Mouse (Mus musculus) liver, embryonic 14.5 days (tissue): ENCODE data around the gene Bmp7. TPM values are rescaled to one million over a fixed set of nuclear protein-coding genes. Genes with fewer than 3 reads are reported as not detected.

Experiments used
- ATAC-seq: fragments of 200-750 bp; cut with Nextera tagmentation; 2 replicates; pipeline ENCODE4 v1.8.0; 2017; ENCODE audit warnings: moderate number of reproducible peaks, mild to moderate bottlenecking, moderate library complexity; ENCODE audit not compliant: insufficient read depth
- DNase-seq, 3 experiments: peaks; one replicate each; pipeline ENCODE4 v3.0.0-alpha.2; 2012 to 2013; ENCODE audit warnings: low read depth in 3 of 3, low spot score in 3 of 3
- H3K27ac ChIP-seq: fragments of 300-500 bp; sonication (generic); 2 replicates; pipeline ENCODE4 v1.5.1; 2014; ENCODE audit warnings: moderate library complexity, mild to moderate bottlenecking, control low read depth, inconsistent platforms
- H3K27me3 ChIP-seq: fragments of 300-500 bp; sonication (generic); 2 replicates; pipeline ENCODE4 v1.6.1; 2014; ENCODE audit warnings: mild to moderate bottlenecking, low read length, moderate library complexity; ENCODE audit not compliant: control insufficient read depth, insufficient read depth
- H3K36me3 ChIP-seq: fragments of 300-500 bp; sonication (generic); replicated peaks from 2 replicates; pipeline ENCODE4 v1.6.1; 2014; ENCODE audit warnings: low read depth; ENCODE audit not compliant: control insufficient read depth, insufficient read depth
- H3K4me1 ChIP-seq, 2 experiments: fragments of 200-500 bp in 1 of 2; fragments of 300-500 bp in 1 of 2; sonication (generic) in 1 of 2; replicated peaks; 2 replicates each; pipeline ENCODE4 v1.6.1; 2012 to 2014; ENCODE audit warnings: antibody characterized with exemption in 1 of 2, inconsistent platforms in 1 of 2, low read length in 1 of 2; ENCODE audit not compliant: control insufficient read depth in 2 of 2, insufficient read depth in 2 of 2
- H3K4me2 ChIP-seq: fragments of 300-500 bp; sonication (generic); 2 replicates; pipeline ENCODE4 v1.6.1; 2014; ENCODE audit warnings: low read depth, mild to moderate bottlenecking, control low read depth, moderate library complexity
- H3K4me3 ChIP-seq, 2 experiments: fragments of 200-500 bp in 1 of 2; fragments of 300-500 bp in 1 of 2; sonication (generic) in 1 of 2; 2 replicates each; pipeline ENCODE4 v1.5.1; 2012 to 2014; ENCODE audit warnings: low read depth in 2 of 2, low read length in 2 of 2, mild to moderate bottlenecking in 2 of 2, control low read depth in 1 of 2, inconsistent platforms in 1 of 2, moderate library complexity in 1 of 2; ENCODE audit not compliant: insufficient read depth in 1 of 2
- H3K9ac ChIP-seq: fragments of 300-500 bp; sonication (generic); replicated peaks from 2 replicates; pipeline ENCODE4 v1.6.1; 2014; ENCODE audit warnings: mild to moderate bottlenecking, control low read depth, moderate library complexity
- H3K9me3 ChIP-seq: fragments of 300-500 bp; sonication (generic); 2 replicates; pipeline ENCODE4 v1.6.1; 2016; ENCODE audit warnings: low read length, mixed read lengths; ENCODE audit not compliant: control insufficient read depth
- CTCF ChIP-seq: IDR thresholded peaks from 2 replicates; pipeline ENCODE4 v1.5.1; 2016; ENCODE audit warnings: antibody characterized with exemption, low read depth, control low read depth
- EP300 ChIP-seq: IDR thresholded peaks from 2 replicates; pipeline ENCODE4 v1.6.1; 2016; ENCODE audit warnings: antibody characterized with exemption, low read depth
- WGBS: fragments of 180-500 bp; shearing (Covaris S2); extraction: QIAGEN DNeasy Blood & Tissue Kit; methylation state at CpG from one replicate; pipeline ENCODE4 v1.1.7; 2014; ENCODE audit not compliant: insufficient replicate concordance; 5-methylcytosine and 5-hydroxymethylcytosine counted together
- polyA plus RNA-seq, 2 experiments: library from polyadenylated mRNA; depleted of rRNA in 1 of 2; stranded (reverse) in 1 of 2; unstranded in 1 of 2; fragments of >200 nt; fragmentation: Nextera tagmentation in 1 of 2; extraction: Ambion mirVana in 1 of 2; gene quantifications; 2 replicates each; pipeline versions ENCODE4 v1.2.1 to v1.2.3; 2012 to 2014

Gene Bmp7
- polyA plus RNA-seq, 2 experiments: 1.7 to 1.8 TPM

DNA sequence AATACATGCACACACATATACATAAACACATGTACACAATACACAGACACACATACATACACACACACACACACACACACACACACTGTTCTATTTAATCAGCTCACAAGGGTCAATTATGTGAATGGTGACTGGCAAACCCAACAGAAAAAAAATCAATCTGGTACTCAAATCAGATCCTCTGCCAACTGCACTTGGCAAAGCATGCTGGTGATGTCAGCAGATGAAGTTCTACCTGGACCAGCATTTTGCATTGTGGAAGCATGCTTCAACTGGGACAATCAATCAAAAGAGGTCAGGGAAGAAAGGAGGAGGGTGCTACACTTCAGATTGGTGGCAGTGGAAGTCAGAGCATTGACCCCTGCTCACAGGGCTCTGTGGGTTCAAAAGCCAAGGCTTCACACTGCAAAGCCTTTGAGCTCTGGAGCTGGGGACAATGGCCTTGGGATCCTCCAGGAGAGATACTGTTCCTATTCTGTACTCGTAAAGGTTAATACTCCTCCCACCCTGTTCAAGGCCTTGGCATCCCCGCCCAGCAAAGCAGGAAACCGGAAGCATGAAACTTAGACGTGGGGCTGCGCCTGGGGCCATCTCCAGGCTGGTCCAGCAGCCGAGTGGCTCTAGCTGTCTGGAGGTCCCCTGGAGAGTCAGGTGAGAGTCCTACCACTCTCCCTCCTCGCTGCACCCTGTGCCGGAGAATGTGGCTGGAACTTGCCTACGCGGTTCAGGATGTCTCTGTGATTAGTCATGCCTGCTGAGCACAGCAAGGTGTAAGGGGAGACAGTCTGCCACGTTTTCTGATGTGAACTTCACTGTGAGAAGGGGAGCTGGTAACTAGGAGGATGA lies 99.0 kb downstream of the Bmp7 start:
- Histone ChIP-seq H3K27ac (no peak overlapping the region), H3K9me3 (no peaks in the 10 kb centered on the region), H3K4me2 (no peak overlapping the region), H3K27me3 (no peaks in the 10 kb centered on the region), H3K4me1 (no peaks in the 10 kb centered on the region), H3K36me3 (no peaks in the 10 kb centered on the region), H3K9ac (no peak overlapping the region), H3K4me3 (no peak overlapping the region)
- no peak for DNase-seq
- ATAC-seq: no peak
- TF ChIP-seq EP300: no peak
- no peak for TF ChIP-seq CTCF
- 52% methylated on average over 11 of the region's 11 CpGs for WGBS

DNA sequence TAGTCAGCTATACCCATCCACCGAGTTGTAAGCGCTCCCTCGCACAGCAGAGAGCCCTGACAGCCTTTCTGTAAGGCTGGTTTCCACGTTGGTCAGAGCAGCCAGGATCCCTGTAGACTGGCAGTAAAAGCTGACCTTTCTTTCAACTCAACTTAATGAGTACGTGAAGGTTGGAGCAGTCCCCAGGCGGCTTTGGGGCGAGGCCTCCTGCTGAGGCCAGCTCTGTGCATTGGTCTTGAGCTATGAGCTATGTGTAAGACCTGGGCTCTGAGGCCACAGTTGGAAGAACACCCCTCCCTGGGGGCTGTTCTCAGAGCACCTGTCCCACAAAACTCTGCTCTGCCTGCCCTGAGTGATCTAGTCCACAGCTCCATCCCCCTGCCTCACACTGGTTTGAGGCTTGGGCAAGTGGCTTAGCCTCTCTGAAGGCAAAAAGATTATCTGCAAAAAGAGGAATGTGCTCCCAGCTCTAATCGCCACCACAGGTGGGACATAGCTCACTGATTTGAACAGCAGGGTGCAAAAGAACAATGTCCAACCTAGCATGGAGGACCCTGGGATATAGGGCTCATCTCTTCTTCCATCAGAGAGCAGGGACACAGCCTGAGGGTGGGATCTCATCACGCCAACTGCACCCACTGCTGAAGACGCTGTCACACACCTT lies 100.7 kb downstream of the Bmp7 start:
- no peak for ATAC-seq
- no peaks in the 10 kb centered on the region for H3K9me3 ChIP-seq
- H3K27ac ChIP-seq: no peak overlapping the region
- H3K27me3 ChIP-seq: no peaks in the 10 kb centered on the region
- H3K4me2 ChIP-seq: no peak overlapping the region
- no peak for TF ChIP-seq CTCF
- TF ChIP-seq EP300: no peak
- no peak for DNase-seq
- no peaks in the 10 kb centered on the region for H3K4me1 ChIP-seq
- H3K36me3 ChIP-seq: no peaks in the 10 kb centered on the region
- no peak overlapping the region for H3K4me3 ChIP-seq
- 43% methylated on average over 10 of the region's 10 CpGs for WGBS
- H3K9ac ChIP-seq: no peak overlapping the region

DNA sequence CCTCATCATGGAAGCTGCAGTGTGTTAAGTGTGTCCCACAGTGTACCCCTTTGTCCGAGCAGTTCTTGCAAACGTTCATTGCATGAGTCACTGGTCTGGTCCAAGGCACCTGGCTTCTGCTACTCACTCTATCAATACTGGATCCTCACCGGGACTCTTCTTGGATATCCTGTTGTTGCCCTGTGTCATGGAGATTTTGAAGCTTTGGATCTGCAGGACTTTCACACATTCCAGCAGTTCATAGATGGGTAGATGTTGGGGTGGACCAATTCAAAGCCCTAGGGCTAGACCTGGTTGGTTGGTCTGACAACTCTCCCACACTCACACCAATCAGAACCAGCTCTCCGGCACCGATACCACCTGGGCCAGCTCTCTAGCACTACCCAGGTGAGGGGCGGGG lies 103.6 kb downstream of the Bmp7 start:
- H3K27ac ChIP-seq: no peak overlapping the region
- TF ChIP-seq EP300 (no peak), CTCF (no peak)
- H3K27me3 ChIP-seq: no peaks in the 10 kb centered on the region
- no peak overlapping the region for H3K4me2 ChIP-seq
- DNase-seq (no peak), ATAC-seq (no peak)
- H3K4me3 ChIP-seq: no peak overlapping the region
- no peaks in the 10 kb centered on the region for H3K4me1 ChIP-seq
- 62% methylated on average over 6 of the region's 6 CpGs for WGBS
- H3K9me3 ChIP-seq: no peaks in the 10 kb centered on the region
- H3K36me3 ChIP-seq: no peaks in the 10 kb centered on the region
- no peak overlapping the region for H3K9ac ChIP-seq

DNA sequence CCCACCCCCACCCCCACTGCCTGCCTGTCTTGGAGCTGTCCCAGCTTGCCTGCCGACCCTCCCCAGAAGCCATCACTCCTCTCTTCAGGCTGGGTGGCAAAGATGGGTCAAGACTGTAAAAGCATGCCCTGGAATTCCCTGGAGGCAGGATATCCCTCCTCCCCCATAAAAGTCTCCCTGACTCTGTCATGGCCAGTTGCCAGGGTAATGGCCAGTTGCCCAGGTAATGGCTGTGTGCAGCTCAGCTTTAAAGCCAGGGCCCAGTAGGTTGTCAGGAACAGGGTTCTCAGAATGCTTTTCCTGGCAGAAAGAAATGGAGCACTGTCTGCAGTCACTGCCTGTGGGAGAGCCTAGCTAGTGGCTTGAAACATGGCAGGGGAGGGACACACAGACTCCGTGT lies 106.9 kb downstream of the Bmp7 start:
- no peak for ATAC-seq
- no peak for TF ChIP-seq EP300
- TF ChIP-seq CTCF: no peak

DNA sequence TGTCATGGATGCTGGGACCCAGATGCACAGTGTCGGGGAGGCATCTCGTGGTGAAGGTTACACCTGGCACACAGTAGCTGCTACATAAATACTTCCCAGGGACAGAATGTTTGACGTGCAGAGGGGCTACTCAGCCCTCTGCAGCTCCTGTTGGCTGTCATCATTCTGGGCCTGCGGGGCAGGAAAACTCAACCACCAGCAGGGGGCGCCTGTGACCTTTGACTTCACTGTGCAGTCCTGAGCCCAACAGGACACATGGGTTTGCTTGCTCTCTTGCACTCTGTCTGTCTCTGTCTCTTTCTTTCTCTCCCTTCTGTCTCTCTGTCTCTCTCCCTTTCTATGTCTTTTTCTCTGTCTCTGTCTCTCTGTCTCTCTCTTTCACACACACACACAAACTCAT lies 108.4 kb downstream of the Bmp7 start:
- DNase-seq (peak; percentile 26 to 34 (median 30)), ATAC-seq (peak; percentile 51; the same call in 1 of the 2 replicates)
- Histone ChIP-seq H3K9me3 (no peaks in the 10 kb centered on the region), H3K4me2 (no peak overlapping the region), H3K36me3 (no peaks in the 10 kb centered on the region), H3K4me1 (no peaks in the 10 kb centered on the region), H3K9ac (no peak overlapping the region), H3K27ac (no peak overlapping the region), H3K27me3 (no peaks in the 10 kb centered on the region), H3K4me3 (no peak overlapping the region)
- 17% methylated on average over 5 of the region's 5 CpGs for WGBS
- TF ChIP-seq CTCF (peak; percentile 85), EP300 (no peak)

More for the DNA sequence above, 106.9 kb downstream of the Bmp7 start:
- Histone ChIP-seq H3K4me1 (no peaks in the 10 kb centered on the region), H3K4me3 (no peak overlapping the region), H3K4me2 (no peak overlapping the region), H3K27ac (no peak overlapping the region), H3K27me3 (no peaks in the 10 kb centered on the region), H3K36me3 (no peaks in the 10 kb centered on the region), H3K9ac (no peak overlapping the region), H3K9me3 (no peaks in the 10 kb centered on the region)
- WGBS: 41% methylated on average over 2 of the region's 2 CpGs
- DNase-seq: no peak
